Mouse (Mus musculus): Measurements from ENCODE around the gene Bcam. TPM values are rescaled to one million over a fixed set of nuclear protein-coding genes. Genes with fewer than 3 reads are reported as not detected.

Bcam gene
- total and polyA plus RNA-seq, 3 experiments, result 190 to 240 (median 214) TPM

GRCm38 (mm10) chr7:19726541-19726940 is 44.3 kb downstream of the Bcam start:
- intact Hi-C loops (cut with DNase I), result no loop called here
- Histone ChIP-seq H3K36me3 (ENCODE audit: control insufficient read depth, insufficient read depth, low read length) (no peaks in the 10 kb centered on the region), H3K79me2 (replicated peaks; ENCODE audit: control insufficient read depth, insufficient read depth, low read length) (no peaks in the 10 kb centered on the region), H3K9ac (ENCODE audit: low read depth, low read length) (no peak overlapping the region), H3K4me3 (no peak overlapping the region), H3K4me1 (ENCODE audit: control insufficient read depth, insufficient read depth, low read length) (peaks cover 4% of the 10 kb centered on the region; the same call in 1 of the 2 replicates), H3K27ac (no peak overlapping the region), H3K27me3 (ENCODE audit: control insufficient read depth, insufficient read depth, low read length) (no peaks in the 10 kb centered on the region)
- WGBS, result 89% methylated on average over 4 of the region's 4 CpGs
- DNase-seq, result no peak
- TF ChIP-seq POLR2A (IDR thresholded peaks at IDR 0.05; ENCODE audit: insufficient read depth, low read depth, low read length) (no peak), CTCF (IDR thresholded peaks at IDR 0.05) (no peak), EP300 (IDR thresholded peaks at IDR 0.05; ENCODE audit: insufficient read depth, low read depth, low read length) (no peak)

DNA sequence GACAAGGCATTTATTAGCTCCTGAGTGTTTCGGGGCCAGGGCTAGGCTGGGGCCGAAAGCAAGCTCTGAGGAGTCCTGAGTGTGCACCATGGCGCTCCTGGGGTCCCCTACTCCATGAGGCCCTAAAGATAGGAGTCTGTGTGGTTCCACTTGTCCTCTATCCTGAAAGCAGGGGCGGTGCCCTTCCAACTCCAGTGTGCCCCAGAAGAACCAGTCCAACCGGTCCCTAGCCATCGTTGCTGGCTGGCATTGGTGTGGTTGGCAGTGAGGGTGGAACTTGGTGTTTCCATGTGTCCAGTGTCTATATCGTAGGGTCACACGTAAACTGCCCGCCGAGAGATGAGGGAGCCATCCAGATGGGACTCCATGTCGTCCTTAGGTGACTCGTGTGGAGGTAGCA is 46.6 kb downstream of the Bcam start:
- DNase-seq, result no peak

DNA sequence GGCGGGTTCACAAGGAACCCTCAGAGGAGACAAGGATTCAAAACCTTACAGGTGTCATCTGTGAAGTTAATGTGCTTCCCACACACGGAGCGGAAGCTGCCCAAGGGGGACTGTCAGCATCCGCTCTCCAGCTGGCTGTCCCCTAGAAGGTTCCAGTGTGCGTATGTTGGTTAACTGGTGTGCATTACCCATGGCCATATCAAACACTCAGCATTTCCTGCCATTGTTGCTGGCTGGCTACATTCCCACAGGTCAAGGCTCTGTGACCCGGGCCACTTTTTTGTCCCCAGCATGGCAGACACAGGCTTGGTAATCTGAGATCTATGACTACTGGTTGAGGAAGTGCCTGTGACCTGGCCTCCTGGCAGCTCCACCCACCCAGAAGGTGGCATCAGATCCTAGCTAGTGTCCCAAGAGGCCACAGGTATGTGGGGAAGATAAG is 48.0 kb downstream of the Bcam start:
- Histone ChIP-seq H3K79me2 (replicated peaks; ENCODE audit: control insufficient read depth, insufficient read depth, low read length) (no peaks in the 10 kb centered on the region), H3K4me1 (ENCODE audit: control insufficient read depth, insufficient read depth, low read length) (peaks cover 4% of the 10 kb centered on the region; the same call in 1 of the 2 replicates), H3K27ac (peak overlapping the region; percentile 74), H3K9ac (ENCODE audit: low read depth, low read length) (no peak overlapping the region), H3K27me3 (ENCODE audit: control insufficient read depth, insufficient read depth, low read length) (no peaks in the 10 kb centered on the region), H3K4me3 (no peak overlapping the region), H3K36me3 (ENCODE audit: control insufficient read depth, insufficient read depth, low read length) (no peaks in the 10 kb centered on the region)
- DNase-seq, result peak; percentile 76 to 79
- 60% methylated on average over 6 of the region's 6 CpGs for WGBS
- intact Hi-C loops (cut with DNase I), result no loop called here
- peak; percentile 90 for TF ChIP-seq EP300 (IDR thresholded peaks at IDR 0.05; ENCODE audit: insufficient read depth, low read depth, low read length)
- no peak for TF ChIP-seq CTCF (IDR thresholded peaks at IDR 0.05)

More for the DNA sequence above, 46.6 kb downstream of the Bcam start:
- TF ChIP-seq EP300 (IDR thresholded peaks at IDR 0.05; ENCODE audit: insufficient read depth, low read depth, low read length), result no peak
- Histone ChIP-seq H3K79me2 (replicated peaks; ENCODE audit: control insufficient read depth, insufficient read depth, low read length) (no peaks in the 10 kb centered on the region), H3K27ac (no peak overlapping the region), H3K9ac (ENCODE audit: low read depth, low read length) (no peak overlapping the region), H3K4me3 (no peak overlapping the region), H3K4me1 (ENCODE audit: control insufficient read depth, insufficient read depth, low read length) (peaks cover 4% of the 10 kb centered on the region; the same call in 1 of the 2 replicates), H3K27me3 (ENCODE audit: control insufficient read depth, insufficient read depth, low read length) (no peaks in the 10 kb centered on the region), H3K36me3 (ENCODE audit: control insufficient read depth, insufficient read depth, low read length) (no peaks in the 10 kb centered on the region)
- intact Hi-C loops (cut with DNase I), result loop anchor here (2.0 kb wide), 1 partner anchor 19 kb away; no protein-coding TSS in a partner anchor
- WGBS, result 95% methylated on average over 12 of the region's 12 CpGs

DNA sequence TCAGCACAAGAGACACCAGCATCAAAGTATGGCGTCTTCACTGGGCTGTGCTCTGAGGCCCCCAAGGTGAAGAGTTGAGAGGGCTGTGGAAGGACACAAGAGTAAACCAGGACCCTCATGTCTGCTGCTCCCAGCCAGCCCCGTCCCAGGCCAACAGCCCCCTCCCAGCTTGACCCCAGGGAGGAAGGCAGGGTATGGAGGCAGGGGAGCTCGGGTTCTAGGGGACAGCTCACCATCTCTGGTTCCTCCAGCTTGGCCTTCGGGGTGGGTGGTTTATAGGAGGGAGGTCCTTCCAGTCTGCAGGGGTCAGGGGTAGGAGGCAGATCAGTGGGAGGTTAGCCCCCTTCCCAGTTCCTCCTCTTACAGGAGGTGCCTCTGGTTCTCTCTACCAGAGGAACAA is 51.6 kb downstream of the Bcam start:
- WGBS, result 94% methylated on average over 4 of the region's 4 CpGs
- Histone ChIP-seq H3K4me1 (ENCODE audit: control insufficient read depth, insufficient read depth, low read length) (peaks cover 6% of the 10 kb centered on the region), H3K27ac (no peak overlapping the region), H3K9ac (ENCODE audit: low read depth, low read length) (no peak overlapping the region), H3K79me2 (replicated peaks; ENCODE audit: control insufficient read depth, insufficient read depth, low read length) (no peaks in the 10 kb centered on the region), H3K27me3 (ENCODE audit: control insufficient read depth, insufficient read depth, low read length) (no peaks in the 10 kb centered on the region), H3K36me3 (ENCODE audit: control insufficient read depth, insufficient read depth, low read length) (no peaks in the 10 kb centered on the region), H3K4me3 (no peak overlapping the region)
- intact Hi-C loops (cut with DNase I), result no loop called here
- DNase-seq, result no peak
- no peak for TF ChIP-seq POLR2A (IDR thresholded peaks at IDR 0.05; ENCODE audit: insufficient read depth, low read depth, low read length)
- no peak for TF ChIP-seq CTCF (IDR thresholded peaks at IDR 0.05)
- no peak for TF ChIP-seq EP300 (IDR thresholded peaks at IDR 0.05; ENCODE audit: insufficient read depth, low read depth, low read length)

DNA sequence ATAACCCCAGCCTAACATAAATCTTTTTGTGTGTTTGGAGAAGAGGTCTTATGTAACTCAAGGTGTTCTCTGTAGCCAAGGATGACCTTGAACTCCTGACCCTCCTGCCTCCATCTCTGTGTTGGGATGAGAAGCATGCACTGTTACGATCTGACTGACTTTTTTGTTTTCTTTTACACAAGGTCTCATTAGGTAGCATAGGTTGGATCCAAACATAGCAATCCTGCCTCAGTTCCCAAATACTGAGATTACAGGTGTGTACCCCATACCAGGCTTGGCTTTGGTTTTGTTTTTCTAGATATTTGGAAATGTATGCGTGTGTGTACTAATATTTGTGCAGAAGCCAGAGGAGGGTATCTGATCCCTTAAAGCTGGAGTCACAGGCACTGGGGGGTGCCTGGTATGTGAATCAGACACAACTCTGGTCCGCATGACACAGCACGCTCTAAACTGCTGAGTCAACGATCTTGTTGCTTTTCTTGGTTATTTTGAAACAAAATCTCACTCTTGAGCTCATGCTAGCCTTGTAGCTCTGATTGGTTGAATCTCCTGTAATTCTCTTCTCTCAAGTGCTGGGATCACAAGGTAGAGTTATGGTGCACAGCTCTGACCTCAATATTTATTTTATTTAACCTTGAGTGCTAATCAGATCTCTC is 52.4 kb downstream of the Bcam start:
- Histone ChIP-seq H3K4me3 (no peak overlapping the region), H3K27ac (no peak overlapping the region), H3K9ac (ENCODE audit: low read depth, low read length) (no peak overlapping the region), H3K36me3 (ENCODE audit: control insufficient read depth, insufficient read depth, low read length) (no peaks in the 10 kb centered on the region), H3K27me3 (ENCODE audit: control insufficient read depth, insufficient read depth, low read length) (no peaks in the 10 kb centered on the region), H3K79me2 (replicated peaks; ENCODE audit: control insufficient read depth, insufficient read depth, low read length) (no peaks in the 10 kb centered on the region), H3K4me1 (ENCODE audit: control insufficient read depth, insufficient read depth, low read length) (peaks cover 6% of the 10 kb centered on the region)
- no peak for DNase-seq
- WGBS, result 86% methylated on average over 5 of the region's 5 CpGs
- intact Hi-C loops (cut with DNase I), result no loop called here
- no peak for TF ChIP-seq POLR2A (IDR thresholded peaks at IDR 0.05; ENCODE audit: insufficient read depth, low read depth, low read length)
- TF ChIP-seq EP300 (IDR thresholded peaks at IDR 0.05; ENCODE audit: insufficient read depth, low read depth, low read length), result no peak
- no peak for TF ChIP-seq CTCF (IDR thresholded peaks at IDR 0.05)

DNA sequence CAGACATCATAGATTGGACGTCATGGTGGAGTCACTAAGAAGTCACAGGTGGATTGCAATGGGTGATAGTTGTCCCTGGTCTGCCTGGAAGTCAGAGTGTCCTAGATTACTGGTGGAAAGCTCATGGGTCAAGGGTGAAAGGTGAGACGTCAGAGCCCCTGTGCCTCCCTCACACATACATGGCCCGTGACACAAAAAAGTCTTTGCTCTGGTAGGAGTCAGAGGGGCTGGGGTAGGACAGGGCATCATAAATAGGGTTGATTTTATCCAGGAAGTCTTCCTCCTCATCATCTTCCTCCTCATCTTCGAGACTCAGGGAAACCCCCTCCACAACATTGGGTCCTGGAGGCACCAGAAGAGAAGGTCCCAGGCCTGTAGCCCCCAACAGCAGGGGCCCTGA is 53.5 kb downstream of the Bcam start:
- Histone ChIP-seq H3K4me3 (no peak overlapping the region), H3K9ac (ENCODE audit: low read depth, low read length) (no peak overlapping the region), H3K36me3 (ENCODE audit: control insufficient read depth, insufficient read depth, low read length) (no peaks in the 10 kb centered on the region), H3K79me2 (replicated peaks; ENCODE audit: control insufficient read depth, insufficient read depth, low read length) (no peaks in the 10 kb centered on the region), H3K27ac (no peak overlapping the region), H3K27me3 (ENCODE audit: control insufficient read depth, insufficient read depth, low read length) (no peaks in the 10 kb centered on the region), H3K4me1 (ENCODE audit: control insufficient read depth, insufficient read depth, low read length) (peaks cover 2% of the 10 kb centered on the region)
- WGBS, result 76% methylated on average over 4 of the region's 4 CpGs
- no peak for DNase-seq
- intact Hi-C loops (cut with DNase I), result no loop called here
- TF ChIP-seq CTCF (IDR thresholded peaks at IDR 0.05) (no peak), EP300 (IDR thresholded peaks at IDR 0.05; ENCODE audit: insufficient read depth, low read depth, low read length) (no peak), POLR2A (IDR thresholded peaks at IDR 0.05; ENCODE audit: insufficient read depth, low read depth, low read length) (no peak)

Measured in heart, adult 2 months (tissue).